Mouse (Mus musculus) retina, postnatal 7 days (tissue): ENCODE results near the gene Olfr472.
"Not testable (repeated sequence)": the region's sequence is repeated elsewhere in the genome, so short reads cannot be mapped to it uniquely, and the experiment has no call there.

ENCODE experiments used
- DNase-seq: peaks from one replicate; pipeline ENCODE4 v3.0.0-alpha.2; 2012; ENCODE audit warnings: low read depth, low spot score

Olfr472 gene

GRCm38 (mm10) chr7:107897602-107898001 is at the start of gene Olfr472:
Gene Olfr472, plus strand, starts transcription at chr7:107897902.
- no peak for DNase-seq

- DNase-seq: no peak
Measured at GRCm38 (mm10) chr7:107930146-107930545, 32.4 kb downstream of the Olfr472 start, which contains the start of gene Olfr473. Gene Olfr473, plus strand, starts transcription at chr7:107930446.

GRCm38 (mm10) chr7:107952539-107952938 is 54.8 kb downstream of the Olfr472 start:
- not testable (repeated sequence) for DNase-seq

DNA sequence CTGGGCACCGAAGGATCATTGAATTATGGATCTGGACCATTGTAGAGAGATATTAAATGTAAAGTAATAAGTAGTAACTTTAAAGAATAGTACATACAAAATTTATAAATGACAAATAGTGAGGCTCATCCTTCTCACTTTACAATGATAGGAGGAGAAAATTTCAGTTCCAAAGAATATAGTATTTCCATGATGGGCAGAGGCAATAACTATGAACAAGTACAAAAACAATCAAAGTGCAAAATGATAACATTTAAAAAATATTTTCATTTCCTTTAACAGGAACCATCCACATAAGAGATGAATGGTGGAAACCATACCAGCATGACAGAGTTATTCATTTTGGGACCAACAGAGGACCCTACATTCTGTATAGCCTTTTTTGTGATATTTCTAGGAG is 56.6 kb downstream of the Olfr472 start, which contains the start of gene Olfr474:
Gene Olfr474 (plus strand): TSS at position 301 of the 400 bp plus-strand sequence.
- DNase-seq: no peak
